Mouse (Mus musculus) MEL (cell line): Measurements from ENCODE around the gene Gm10643. TPM values are rescaled to one million over a fixed set of nuclear protein-coding genes. Genes with fewer than 3 reads are reported as not detected.

Source experiments
- DNase-seq: peaks from one replicate; pipeline ENCODE4 v3.0.0; 2011; ENCODE audit warnings: low read depth, low spot score
- H3K27ac ChIP-seq: 2 replicates; pipeline ENCODE4 v1.5.1; 2012; ENCODE audit warnings: low read depth, mild to moderate bottlenecking, control low read depth, low read length, moderate library complexity; ENCODE audit not compliant: control insufficient read depth
- H3K27me3 ChIP-seq, 2 experiments: fragments of 150-350 bp in 1 of 2; sonication (generic) in 1 of 2; 2 replicates each; pipeline ENCODE4 v1.6.1; 2012; ENCODE audit warnings: low read length in 2 of 2, mild to moderate bottlenecking in 2 of 2, improper control_type of control experiment in 1 of 2, moderate library complexity in 1 of 2; ENCODE audit not compliant: insufficient read depth in 2 of 2, control insufficient read depth in 1 of 2
- H3K36me3 ChIP-seq, 2 experiments: 2 replicates each; pipeline ENCODE4 v1.6.1; 2012 to 2014; ENCODE audit warnings: low read length in 2 of 2, improper control_type of control experiment in 1 of 2, inconsistent platforms in 1 of 2, mild to moderate bottlenecking in 1 of 2; ENCODE audit not compliant: insufficient read depth in 2 of 2, control insufficient read depth in 1 of 2
- H3K4me1 ChIP-seq, 2 experiments: fragments of 150-350 bp in 1 of 2; sonication (generic) in 1 of 2; 2 replicates each; pipeline ENCODE4 v1.6.1; 2012; ENCODE audit warnings: low read length in 2 of 2, improper control_type of control experiment in 1 of 2, mild to moderate bottlenecking in 1 of 2; ENCODE audit not compliant: insufficient read depth in 2 of 2, control insufficient read depth in 1 of 2
- H3K4me3 ChIP-seq, 2 experiments: fragments of 150-350 bp in 1 of 2; sonication (generic) in 1 of 2; 2 replicates each; pipeline ENCODE4 v1.5.1; 2012; ENCODE audit warnings: low read depth in 2 of 2, low read length in 2 of 2, mild to moderate bottlenecking in 2 of 2, moderate library complexity in 2 of 2, control low read depth in 1 of 2, improper control_type of control experiment in 1 of 2; ENCODE audit not compliant: control insufficient read depth in 1 of 2, insufficient read depth in 1 of 2
- H3K79me2 ChIP-seq: 2 replicates; pipeline ENCODE4 v1.6.1; 2012; ENCODE audit warnings: mild to moderate bottlenecking, low read length, moderate library complexity; ENCODE audit not compliant: control insufficient read depth, poor library complexity, insufficient read depth
- H3K9ac ChIP-seq: 2 replicates; pipeline ENCODE4 v1.6.1; 2012; ENCODE audit warnings: low read depth, mild to moderate bottlenecking, control low read depth, low read length, moderate library complexity; ENCODE audit not compliant: control insufficient read depth, poor library complexity, severe bottlenecking
- H3K9me3 ChIP-seq: fragments of 150-350 bp; sonication (generic); replicated peaks from 2 replicates; pipeline ENCODE4 v1.6.1; 2012; ENCODE audit warnings: mild to moderate bottlenecking, low read length, improper control_type of control experiment, moderate library complexity; ENCODE audit not compliant: insufficient read depth
- CHD1 ChIP-seq: IDR thresholded peaks from 2 replicates; pipeline ENCODE4 v1.6.1; 2012; ENCODE audit warnings: low read depth, mild to moderate bottlenecking, inconsistent platforms, low read length, improper control_type of control experiment
- CHD2 ChIP-seq: IDR thresholded peaks from 2 replicates; pipeline ENCODE4 v1.6.1; 2011; ENCODE audit warnings: low read length, improper control_type of control experiment
- E2F4 ChIP-seq: IDR thresholded peaks from 2 replicates; pipeline ENCODE4 v1.6.1; 2011; ENCODE audit warnings: low read depth, low read length, improper control_type of control experiment, borderline replicate concordance
- ELF1 ChIP-seq: IDR thresholded peaks from 2 replicates; pipeline ENCODE4 v1.6.1; 2014; ENCODE audit warnings: low read depth, mild to moderate bottlenecking, inconsistent platforms, low read length, improper control_type of control experiment, moderate library complexity
- GATA1 ChIP-seq: IDR thresholded peaks from 2 replicates; pipeline ENCODE4 v1.6.1; 2011; ENCODE audit warnings: low read depth, low read length, improper control_type of control experiment
- JUND ChIP-seq: IDR thresholded peaks from 2 replicates; pipeline ENCODE4 v1.6.1; 2011; ENCODE audit warnings: low read depth, mild to moderate bottlenecking, improper control_type of control experiment, low read length
- MAZ ChIP-seq: IDR thresholded peaks from 2 replicates; pipeline ENCODE4 v1.6.1; 2012; ENCODE audit warnings: low read depth, mild to moderate bottlenecking, inconsistent platforms, low read length, improper control_type of control experiment
- MEF2A ChIP-seq: IDR thresholded peaks from 2 replicates; pipeline ENCODE4 v1.6.1; 2014; ENCODE audit warnings: low read depth, mild to moderate bottlenecking, inconsistent platforms, low read length, improper control_type of control experiment; ENCODE audit not compliant: poor library complexity, insufficient replicate concordance, severe bottlenecking; ENCODE audit errors: extremely low read depth
- MYB ChIP-seq: IDR thresholded peaks from 2 replicates; pipeline ENCODE4 v1.6.1; 2011; ENCODE audit warnings: mild to moderate bottlenecking, low read depth, low read length, improper control_type of control experiment
- NELFE ChIP-seq: IDR thresholded peaks from 2 replicates; pipeline ENCODE4 v1.6.1; 2011; ENCODE audit warnings: low read depth, low read length, improper control_type of control experiment
- POLR2A ChIP-seq, 2 experiments: IDR thresholded peaks; 2 replicates each; pipeline ENCODE4 v1.6.1; 2011 to 2012; ENCODE audit warnings: low read length in 2 of 2, mild to moderate bottlenecking in 2 of 2, control low read depth in 1 of 2, improper control_type of control experiment in 1 of 2, low read depth in 1 of 2, moderate library complexity in 1 of 2; ENCODE audit not compliant: control insufficient read depth in 1 of 2, insufficient read depth in 1 of 2, poor library complexity in 1 of 2
- RAD21 ChIP-seq: IDR thresholded peaks from 2 replicates; pipeline ENCODE4 v1.6.1; 2011; ENCODE audit warnings: mild to moderate bottlenecking, low read depth, low read length, improper control_type of control experiment
- SIN3A ChIP-seq: IDR thresholded peaks from 2 replicates; pipeline ENCODE4 v1.6.1; 2012; ENCODE audit warnings: low read length, improper control_type of control experiment, inconsistent platforms
- TBP ChIP-seq: IDR thresholded peaks from 2 replicates; pipeline ENCODE4 v1.8.0; 2011; ENCODE audit warnings: low read depth, low read length, improper control_type of control experiment
- UBTF ChIP-seq: IDR thresholded peaks from 2 replicates; pipeline ENCODE4 v1.6.1; 2012; ENCODE audit warnings: low read depth, mild to moderate bottlenecking, inconsistent platforms, low read length, improper control_type of control experiment, moderate library complexity, borderline replicate concordance; ENCODE audit not compliant: insufficient read depth
- ZC3H11A ChIP-seq: IDR thresholded peaks from 2 replicates; pipeline ENCODE4 v1.6.1; 2012; ENCODE audit warnings: low read depth, mild to moderate bottlenecking, inconsistent platforms, low read length, improper control_type of control experiment
- ZKSCAN1 ChIP-seq: IDR thresholded peaks from 2 replicates; pipeline ENCODE4 v1.6.1; 2012; ENCODE audit warnings: low read depth, mild to moderate bottlenecking, inconsistent platforms, low read length, improper control_type of control experiment, moderate library complexity
- ZNF384 ChIP-seq: IDR thresholded peaks from 2 replicates; pipeline ENCODE4 v1.6.1; 2012; ENCODE audit warnings: low read depth, mild to moderate bottlenecking, inconsistent platforms, low read length, improper control_type of control experiment
- polyA plus RNA-seq, 2 experiments: library from polyadenylated mRNA; stranded (reverse) in 1 of 2; unstranded in 1 of 2; fragments of >175 nt in 1 of 2; fragments of >200 nt in 1 of 2; gene quantifications; 2 replicates each; pipeline versions ENCODE4 v1.2.1 to v1.2.4; 2012; ENCODE audit warnings: low replicate concordance in 2 of 2, low read depth in 1 of 2; ENCODE audit not compliant: insufficient read length in 2 of 2, insufficient read depth in 1 of 2, missing spikeins in 1 of 2
- total RNA-seq: library from RNA; depleted of rRNA; stranded (reverse); fragments of 300-350 nt; gene quantifications from 2 replicates; pipeline ENCODE4 v1.2.3, GENCODE M21; 2012

Gm10643 gene
- total and polyA plus RNA-seq, 3 experiments: 0.23 to 0.28 TPM; not detected in 1

DNA sequence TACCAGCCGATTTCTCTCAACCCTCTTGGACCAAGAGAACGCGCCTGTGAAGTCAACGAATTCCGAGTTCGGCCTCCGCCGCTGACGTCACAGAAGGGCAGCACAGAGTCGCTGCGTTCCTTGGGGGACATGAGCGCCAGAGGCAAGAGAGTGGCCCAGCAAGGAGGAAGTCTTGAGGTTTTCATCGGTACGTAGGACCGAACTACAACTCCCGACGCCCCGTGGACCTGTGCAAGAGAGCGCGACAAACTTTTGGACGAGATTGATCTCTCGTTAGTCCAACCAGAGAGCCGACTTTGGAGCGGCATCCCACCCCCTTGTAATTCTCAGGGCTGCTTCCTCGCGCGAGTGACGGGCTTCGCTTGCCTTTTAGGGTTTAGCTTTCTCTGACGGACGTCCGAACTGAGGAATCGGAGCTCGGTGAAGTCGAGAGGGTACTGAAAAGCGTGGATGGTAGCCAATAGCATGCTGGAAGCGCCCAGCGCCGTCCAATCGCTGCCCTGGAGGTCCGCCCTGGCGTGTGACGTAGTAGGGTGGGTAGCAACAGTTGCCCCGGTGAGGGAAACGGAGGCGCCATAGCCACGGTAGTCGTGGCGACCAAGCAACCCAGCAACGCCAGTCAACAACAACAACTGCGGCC is 1.5 kb upstream of the Gm10643 start, which contains the start of gene Rfx1 (continued):
- TF ChIP-seq MYB (no peak), RAD21 (no peak), UBTF (no peak), ZC3H11A (no peak), E2F4 (no peak), ZNF384 (no peak), POLR2A (IDR thresholded peaks at IDR 0.05; ENCODE audit: control insufficient read depth in 1 of 2, insufficient read depth in 1 of 2, low read depth in 1 of 2, low read length in 2 of 2, poor library complexity in 1 of 2) (peak in 1 of 2 experiments; percentile 82; a peak in 3 of 4 replicates), NELFE (peak; percentile 73), CHD2 (peak; percentile 96), JUND (no peak), MEF2A (no peak), TBP (peak; percentile 78), SIN3A (peak; percentile 96), ELF1 (peak; percentile 71), GATA1 (no peak), MAZ (no peak)

DNA sequence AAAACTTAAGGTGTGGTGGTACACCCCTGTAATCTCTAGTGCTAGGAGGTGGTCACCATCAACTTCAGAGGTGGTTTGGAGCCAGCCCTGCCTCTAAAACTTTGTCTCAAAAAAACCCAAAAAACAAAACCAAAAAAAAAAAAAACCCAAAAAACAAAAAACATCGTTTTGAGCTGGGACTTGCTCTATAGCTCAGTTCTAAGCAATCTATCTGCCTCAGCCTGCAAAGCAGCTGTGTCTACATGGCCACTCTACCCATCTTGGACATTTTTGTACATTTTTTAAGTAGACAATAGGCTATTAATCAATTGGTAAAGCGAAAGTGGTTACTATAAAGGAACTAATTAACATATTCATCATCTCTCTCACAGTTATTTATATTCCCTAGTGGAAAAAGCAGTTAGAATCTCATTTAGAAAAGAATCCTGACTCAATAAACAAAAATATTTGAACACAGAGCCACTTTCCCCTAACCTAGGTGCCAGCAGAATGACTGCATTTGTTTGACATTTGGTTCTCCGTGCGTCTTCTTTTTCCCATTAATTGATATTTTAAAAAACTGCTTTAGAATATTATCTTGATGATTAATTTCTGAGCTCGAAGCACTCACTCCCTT is 628 bp upstream of the Gm10643 start:
- no peak for TF ChIP-seq ZKSCAN1
- peak; percentile 68; the same call in 1 of the 2 replicates for TF ChIP-seq ZNF384
- peak; percentile 81; the same call in 1 of the 2 replicates for TF ChIP-seq CHD1
- Histone ChIP-seq H3K27me3 (no peaks in the 10 kb centered on the region), H3K79me2 (peaks cover 14% of the 10 kb centered on the region), H3K27ac (peak overlapping the region; percentile 88), H3K9ac (peak overlapping the region; percentile 92), H3K9me3 (no peaks in the 10 kb centered on the region), H3K4me3 (peak overlapping the region; percentile 71 to 94), H3K36me3 (peaks cover 0 to 28% of the 10 kb centered on the region in 2 experiments; a peak in 2 of 4 replicates), H3K4me1 (peaks cover 6 to 26% of the 10 kb centered on the region in 2 experiments)
- DNase-seq: peak; percentile 37
